Comparison of ENCODE assay signal across 8 mouse cellular contexts in the genomic region with DNA sequence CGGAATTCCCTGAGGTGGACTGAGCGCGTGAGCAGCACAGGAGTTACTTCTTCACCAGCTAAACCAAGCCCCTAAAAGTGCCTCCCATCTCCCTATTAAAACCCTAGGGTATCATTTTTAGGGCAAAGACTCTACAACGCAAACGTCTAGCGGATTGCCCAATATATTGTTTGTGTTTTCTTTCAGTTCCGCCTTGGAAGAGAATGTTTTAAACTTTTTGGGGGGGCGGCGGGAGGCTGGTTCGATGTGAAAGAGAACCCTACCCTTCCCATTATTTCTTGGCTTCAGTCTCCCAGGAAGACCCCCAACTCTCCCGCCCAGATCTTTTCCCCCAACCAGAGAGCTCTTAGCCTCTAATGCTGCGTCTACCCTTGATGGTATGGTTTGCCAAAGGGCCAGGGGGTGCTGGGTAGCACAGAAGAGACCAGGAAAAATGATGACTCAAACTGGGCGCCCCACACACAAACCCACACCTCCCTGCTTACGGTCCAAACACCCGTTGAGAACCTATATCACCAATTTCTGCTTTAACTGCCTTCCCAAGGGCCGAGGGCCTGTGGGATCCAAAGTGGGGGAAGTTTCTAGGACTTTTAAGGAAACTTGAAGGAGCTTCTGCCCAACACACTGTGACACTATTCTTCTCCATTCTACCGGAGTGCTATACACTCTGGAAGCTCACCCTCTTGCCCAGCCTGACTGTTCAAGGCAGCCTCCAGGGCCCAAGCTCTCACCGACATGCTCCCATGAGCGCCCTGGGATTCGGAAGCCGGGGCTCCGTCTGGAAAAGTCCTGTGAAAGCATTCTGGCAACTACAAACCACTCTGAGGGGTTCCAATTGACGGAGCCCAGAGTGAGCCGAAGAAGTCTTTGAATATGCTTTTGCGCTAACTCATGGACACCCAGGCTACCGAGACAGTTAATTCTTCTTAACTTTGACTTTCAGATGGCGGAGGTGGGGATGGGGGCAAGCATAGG.
DNase-seq lines count a peak whose midpoint lies in the region; ATAC-seq and TF ChIP-seq lines count a peak whose summit lies in the region.

No protein-coding gene starts in this region.

- TF ChIP-seq CTCF in heart, adult 2 months (IDR thresholded peaks at IDR 0.05): no peak
- TF ChIP-seq CTCF in midbrain, postnatal 0 days (IDR thresholded peaks at IDR 0.05): no peak

- no peaks in the 10 kb centered on the region for H3K79me2 ChIP-seq in heart, adult 2 months (replicated peaks; ENCODE audit: control insufficient read depth, insufficient read depth, low read length)

- peak overlapping the region; percentile 65 for H3K4me3 ChIP-seq in heart, embryonic 10.5 days
- H3K4me3 ChIP-seq in heart, adult 2 months: no peak overlapping the region
- H3K4me3 ChIP-seq in forebrain, embryonic 14.5 days (ENCODE audit: low read depth, low read length): peak overlapping the region; percentile 40
- peak overlapping the region; percentile 41; the same call in 1 of the 2 replicates for H3K4me3 ChIP-seq in midbrain, postnatal 0 days (ENCODE audit: low read depth, low read length)

- DNase-seq in heart, embryonic 10.5 days (ENCODE audit: low spot score): peak; percentile 79
- no peak for DNase-seq in heart, adult 2 months
- DNase-seq in adrenal gland, postnatal 10 days: peak; percentile 58
- DNase-seq in forebrain, embryonic 14.5 days (ENCODE audit: low spot score): no peak
- peak; percentile 37 to 60 for DNase-seq in kidney, postnatal 4 days
- no peak for DNase-seq in midbrain, postnatal 0 days (ENCODE audit: low spot score)
- no peak for DNase-seq in spleen, postnatal 4 days (ENCODE audit: low spot score in 2 of 2)

- peaks cover 5% of the 10 kb centered on the region; the same call in 1 of the 2 replicates for H3K36me3 ChIP-seq in heart, embryonic 10.5 days
- H3K36me3 ChIP-seq in heart, adult 2 months (ENCODE audit: control insufficient read depth, insufficient read depth, low read length): no peaks in the 10 kb centered on the region
- H3K36me3 ChIP-seq in forebrain, embryonic 14.5 days (ENCODE audit: control insufficient read depth, insufficient read depth, low read length): no peaks in the 10 kb centered on the region
- H3K36me3 ChIP-seq in midbrain, postnatal 0 days (ENCODE audit: insufficient read depth, low read length): no peaks in the 10 kb centered on the region

- TF ChIP-seq EP300 in heart, adult 2 months (IDR thresholded peaks at IDR 0.05; ENCODE audit: insufficient read depth, low read depth, low read length): no peak

- H3K4me1 ChIP-seq in heart, embryonic 10.5 days: peaks cover 47% of the 10 kb centered on the region
- H3K4me1 ChIP-seq in heart, adult 2 months (ENCODE audit: control insufficient read depth, insufficient read depth, low read length): peaks cover 3% of the 10 kb centered on the region
- peaks cover 5% of the 10 kb centered on the region for H3K4me1 ChIP-seq in forebrain, embryonic 14.5 days (ENCODE audit: control insufficient read depth, insufficient read depth, low read length)
- H3K4me1 ChIP-seq in midbrain, postnatal 0 days (ENCODE audit: insufficient read depth, low read length): no peaks in the 10 kb centered on the region

- no peak for ATAC-seq in forebrain, embryonic 14.5 days
- no peak for ATAC-seq in midbrain, postnatal 0 days (ENCODE audit: low FRiP score)
- no peak for ATAC-seq in megakaryocyte progenitor cell, adult 5-6 weeks (replicated peaks; ENCODE audit: poor library complexity)

- TF ChIP-seq POLR2A in heart, adult 2 months (IDR thresholded peaks at IDR 0.05; ENCODE audit: insufficient read depth, low read depth, low read length): no peak

- intact Hi-C loops in heart, adult 2 months (cut with DNase I): loop anchor here (5.0 to 10.0 kb wide), 4 partner anchors 796 to 1191 kb away; partner anchors contain the start of gene Etaa1

- H3K9ac ChIP-seq in heart, adult 2 months (ENCODE audit: low read depth, low read length): no peak overlapping the region
- H3K9ac ChIP-seq in forebrain, embryonic 14.5 days (ENCODE audit: low read length): peak overlapping the region; percentile 2; the same call in 1 of the 2 replicates
- peak overlapping the region; percentile 48; the same call in 1 of the 2 replicates for H3K9ac ChIP-seq in midbrain, postnatal 0 days (replicated peaks; ENCODE audit: low read length, poor library complexity, severe bottlenecking)

- peak overlapping the region; percentile 69 for H3K4me2 ChIP-seq in forebrain, embryonic 14.5 days (ENCODE audit: low read length)
- H3K4me2 ChIP-seq in midbrain, postnatal 0 days (ENCODE audit: low read depth, low read length, poor library complexity, severe bottlenecking): peak overlapping the region; percentile 87

- H3K27me3 ChIP-seq in heart, embryonic 10.5 days (ENCODE audit: insufficient read depth, poor library complexity, severe bottlenecking): peaks cover 10% of the 10 kb centered on the region; the same call in 1 of the 2 replicates
- peaks cover 11% of the 10 kb centered on the region for H3K27me3 ChIP-seq in heart, adult 2 months (ENCODE audit: control insufficient read depth, insufficient read depth, low read length)
- H3K27me3 ChIP-seq in forebrain, embryonic 14.5 days (replicated peaks; ENCODE audit: control insufficient read depth, insufficient read depth, low read length): peaks cover 39% of the 10 kb centered on the region
- H3K27me3 ChIP-seq in midbrain, postnatal 0 days (ENCODE audit: insufficient read depth, low read length): peaks cover 14% of the 10 kb centered on the region

- peak overlapping the region; percentile 93 for H3K27ac ChIP-seq in heart, embryonic 10.5 days
- H3K27ac ChIP-seq in heart, adult 2 months: no peak overlapping the region
- no peak overlapping the region for H3K27ac ChIP-seq in forebrain, embryonic 14.5 days (ENCODE audit: low read depth, low read length)
- H3K27ac ChIP-seq in midbrain, postnatal 0 days (ENCODE audit: low read depth, low read length): no peak overlapping the region

- no peaks in the 10 kb centered on the region for H3K9me3 ChIP-seq in heart, embryonic 10.5 days
- H3K9me3 ChIP-seq in forebrain, embryonic 14.5 days (replicated peaks; ENCODE audit: control insufficient read depth, low read length): no peaks in the 10 kb centered on the region
- H3K9me3 ChIP-seq in midbrain, postnatal 0 days (ENCODE audit: low read length): no peaks in the 10 kb centered on the region

- 10% methylated on average over 27 of the region's 27 CpGs for WGBS in heart, embryonic 10.5 days
- 55% methylated on average over 27 of the region's 27 CpGs for WGBS in heart, adult 2 months
- 6% methylated on average over 27 of the region's 27 CpGs for WGBS in forebrain, embryonic 14.5 days
- WGBS in midbrain, postnatal 0 days: 13% methylated on average over 27 of the region's 27 CpGs

Comparison
In these comparisons a context has a peak if more than half of its experiments do, and no peak if none do; other contexts are left out.
1. DNase-seq: peak in heart, embryonic 10.5 days (single experiment), adrenal gland, postnatal 10 days (single experiment) and kidney, postnatal 4 days (2 of 2); none in heart, adult 2 months (0 of 2), forebrain, embryonic 14.5 days (single experiment), midbrain, postnatal 0 days (single experiment) and spleen, postnatal 4 days (0 of 2).